ENCODE assay signal across 24 mouse cellular contexts in the genomic region with DNA sequence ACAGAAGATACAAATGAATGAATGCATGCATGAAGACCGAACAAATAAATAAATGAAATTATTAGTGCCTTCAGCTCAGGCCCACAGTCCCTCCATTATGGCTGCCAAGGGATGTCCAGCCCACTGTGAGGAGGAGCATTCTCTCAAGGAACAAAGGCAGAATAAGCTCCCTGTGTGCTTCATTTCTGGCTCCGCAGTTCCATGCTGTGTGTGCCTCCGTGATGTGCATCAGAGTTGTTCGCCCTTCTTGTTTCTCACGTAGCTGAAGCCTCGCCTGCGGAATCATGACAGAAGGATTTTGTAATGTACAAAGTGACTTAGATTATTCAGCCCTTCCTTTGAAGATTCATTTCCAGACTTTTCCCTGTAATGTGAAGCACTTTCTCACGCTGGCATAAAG.
DNase-seq lines count a peak whose midpoint lies in the region; ATAC-seq and TF ChIP-seq lines count a peak whose summit lies in the region.
"Had no signal": no experiment of that assay in that cellular context is flagged by ENCODE, and none has a peak within 500 bp of the region (broad histone marks: within the 10 kb centered on the region; RNA-seq: fewer than 3 reads in every experiment).

No protein-coding gene starts in this region.

- no peak overlapping the region for H3K4me2 ChIP-seq in forebrain, embryonic 14.5 days (ENCODE audit: low read length)
- H3K4me2 ChIP-seq in forebrain, embryonic 16.5 days (ENCODE audit: low read length), result no peak overlapping the region
- no peak overlapping the region for H3K4me2 ChIP-seq in midbrain, embryonic 16.5 days (ENCODE audit: low read length)
- no peak overlapping the region for H3K4me2 ChIP-seq in midbrain, postnatal 0 days (ENCODE audit: low read depth, low read length, poor library complexity, severe bottlenecking)
- H3K4me2 ChIP-seq: embryonic facial prominence, embryonic 12.5 days; embryonic facial prominence, embryonic 15.5 days; forebrain, embryonic 15.5 days; heart, embryonic 12.5 days; heart, embryonic 15.5 days; hindbrain, embryonic 13.5 days had no signal

- H3K9me3 ChIP-seq in forebrain, embryonic 14.5 days (replicated peaks; ENCODE audit: control insufficient read depth, low read length), result no peaks in the 10 kb centered on the region
- no peaks in the 10 kb centered on the region for H3K9me3 ChIP-seq in forebrain, embryonic 16.5 days (ENCODE audit: control insufficient read depth, low read length)
- H3K9me3 ChIP-seq in midbrain, embryonic 16.5 days (replicated peaks; ENCODE audit: control insufficient read depth, low read length, poor library complexity, severe bottlenecking), result no peaks in the 10 kb centered on the region
- no peaks in the 10 kb centered on the region for H3K9me3 ChIP-seq in midbrain, postnatal 0 days (ENCODE audit: low read length)
- H3K9me3 ChIP-seq: embryonic facial prominence, embryonic 12.5 days; embryonic facial prominence, embryonic 15.5 days; forebrain, embryonic 15.5 days; heart, embryonic 12.5 days; heart, embryonic 15.5 days; hindbrain, embryonic 10.5 days; hindbrain, embryonic 13.5 days had no signal

- ATAC-seq in forebrain, embryonic 14.5 days, result no peak
- no peak for ATAC-seq in forebrain, embryonic 16.5 days
- no peak for ATAC-seq in midbrain, embryonic 16.5 days
- ATAC-seq in midbrain, postnatal 0 days (ENCODE audit: low FRiP score), result no peak
- ATAC-seq: activated CD4-positive, CD25-positive, alpha-beta regulatory T cell, adult 4 months; forebrain, embryonic 15.5 days had no signal

- TF ChIP-seq CTCF in midbrain, postnatal 0 days (IDR thresholded peaks at IDR 0.05), result no peak

- no peaks in the 10 kb centered on the region for H3K4me1 ChIP-seq in forebrain, embryonic 14.5 days (ENCODE audit: control insufficient read depth, insufficient read depth, low read length)
- peaks cover 8% of the 10 kb centered on the region for H3K4me1 ChIP-seq in forebrain, embryonic 16.5 days (replicated peaks; ENCODE audit: control insufficient read depth, insufficient read depth, low read length)
- H3K4me1 ChIP-seq in midbrain, embryonic 16.5 days (ENCODE audit: control insufficient read depth, insufficient read depth, low read length), result no peaks in the 10 kb centered on the region
- H3K4me1 ChIP-seq in midbrain, postnatal 0 days (ENCODE audit: insufficient read depth, low read length), result 0 out of 2 replicates have a peak, but pooled peaks cover under 1% of the 10 kb centered on the region
- H3K4me1 ChIP-seq: hindbrain, embryonic 10.5 days had no signal

- DNase-seq in forebrain, embryonic 14.5 days (ENCODE audit: low spot score), result peak; percentile 20
- peak; percentile 10 to 20 for DNase-seq in left cerebral cortex, postnatal 14 days (ENCODE audit: low spot score in 2 of 2)
- no peak for DNase-seq in left cerebral cortex, postnatal 10 days (ENCODE audit: extremely low spot score in 1 of 2, low spot score in 2 of 2)
- no peak for DNase-seq in midbrain, postnatal 0 days (ENCODE audit: low spot score)
- DNase-seq: adrenal gland, adult 8-10 months; adrenal gland, postnatal 25 days; cerebellum, adult 11 months; cerebellum, adult 2 months; cerebellum, adult 9-11 months; cerebellum, postnatal 25 days; gastrocnemius, postnatal 14 days; heart, adult 18-20 months; heart, postnatal 10 days; heart, postnatal 36 days had no signal

- H3K27me3 ChIP-seq in forebrain, embryonic 14.5 days (replicated peaks; ENCODE audit: control insufficient read depth, insufficient read depth, low read length), result no peaks in the 10 kb centered on the region
- H3K27me3 ChIP-seq in forebrain, embryonic 16.5 days (replicated peaks; ENCODE audit: control insufficient read depth, insufficient read depth, low read length), result no peaks in the 10 kb centered on the region
- no peaks in the 10 kb centered on the region for H3K27me3 ChIP-seq in midbrain, embryonic 16.5 days (ENCODE audit: control insufficient read depth, insufficient read depth, low read depth, low read length)
- no peaks in the 10 kb centered on the region for H3K27me3 ChIP-seq in midbrain, postnatal 0 days (ENCODE audit: insufficient read depth, low read length)
- H3K27me3 ChIP-seq: embryonic facial prominence, embryonic 12.5 days; embryonic facial prominence, embryonic 15.5 days; forebrain, embryonic 15.5 days; heart, embryonic 12.5 days; heart, embryonic 15.5 days; hindbrain, embryonic 13.5 days had no signal

- no peak overlapping the region for H3K9ac ChIP-seq in forebrain, embryonic 14.5 days (ENCODE audit: low read length)
- H3K9ac ChIP-seq in forebrain, embryonic 16.5 days (replicated peaks; ENCODE audit: low read depth, low read length), result no peak overlapping the region
- no peak overlapping the region for H3K9ac ChIP-seq in midbrain, embryonic 16.5 days (ENCODE audit: low read depth, low read length)
- H3K9ac ChIP-seq in midbrain, postnatal 0 days (replicated peaks; ENCODE audit: low read length, poor library complexity, severe bottlenecking), result no peak overlapping the region
- H3K9ac ChIP-seq: embryonic facial prominence, embryonic 12.5 days; embryonic facial prominence, embryonic 15.5 days; forebrain, embryonic 15.5 days; heart, embryonic 12.5 days; heart, embryonic 15.5 days; hindbrain, embryonic 13.5 days had no signal

- 53% methylated on average over 8 of the region's 8 CpGs for WGBS in forebrain, embryonic 14.5 days
- 63% methylated on average over 8 of the region's 8 CpGs for WGBS in forebrain, embryonic 16.5 days
- WGBS in midbrain, embryonic 16.5 days, result 45% methylated on average over 8 of the region's 8 CpGs
- WGBS in midbrain, postnatal 0 days, result 54% methylated on average over 8 of the region's 8 CpGs

- H3K36me3 ChIP-seq in forebrain, embryonic 14.5 days (ENCODE audit: control insufficient read depth, insufficient read depth, low read length), result peaks cover 7% of the 10 kb centered on the region; the same call in 1 of the 2 replicates
- no peaks in the 10 kb centered on the region for H3K36me3 ChIP-seq in forebrain, embryonic 16.5 days (ENCODE audit: control insufficient read depth, insufficient read depth)
- H3K36me3 ChIP-seq in midbrain, embryonic 16.5 days (ENCODE audit: control insufficient read depth, insufficient read depth, low read length), result peaks cover 5% of the 10 kb centered on the region
- H3K36me3 ChIP-seq in midbrain, postnatal 0 days (ENCODE audit: insufficient read depth, low read length), result peaks cover 10% of the 10 kb centered on the region; the same call in 1 of the 2 replicates
- H3K36me3 ChIP-seq: forebrain, embryonic 15.5 days; heart, embryonic 12.5 days; heart, embryonic 15.5 days had no signal

- H3K27ac ChIP-seq in forebrain, embryonic 14.5 days (ENCODE audit: low read depth, low read length), result no peak overlapping the region
- no peak overlapping the region for H3K27ac ChIP-seq in forebrain, embryonic 16.5 days (ENCODE audit: low read length)
- H3K27ac ChIP-seq in midbrain, embryonic 16.5 days (ENCODE audit: low read length), result peak overlapping the region; percentile 13; the same call in 1 of the 2 replicates
- no peak overlapping the region for H3K27ac ChIP-seq in midbrain, postnatal 0 days (ENCODE audit: low read depth, low read length)
- H3K27ac ChIP-seq: embryonic facial prominence, embryonic 12.5 days; embryonic facial prominence, embryonic 15.5 days; forebrain, embryonic 15.5 days; heart, embryonic 15.5 days; hindbrain, embryonic 10.5 days; hindbrain, embryonic 13.5 days had no signal

- intact Hi-C loops in left cerebral cortex, postnatal 14 days (cut with DNase I), result no loop called here
- intact Hi-C loops in left cerebral cortex, postnatal 10 days (cut with DNase I), result no loop called here

- H3K4me3 ChIP-seq in forebrain, embryonic 14.5 days (ENCODE audit: low read depth, low read length), result no peak overlapping the region
- no peak overlapping the region for H3K4me3 ChIP-seq in forebrain, embryonic 16.5 days (replicated peaks; ENCODE audit: low read length)
- no peak overlapping the region for H3K4me3 ChIP-seq in midbrain, embryonic 16.5 days (ENCODE audit: low read depth, low read length)
- no peak overlapping the region for H3K4me3 ChIP-seq in midbrain, postnatal 0 days (ENCODE audit: low read depth, low read length)
- H3K4me3 ChIP-seq: embryonic facial prominence, embryonic 12.5 days; embryonic facial prominence, embryonic 15.5 days; forebrain, embryonic 15.5 days; heart, embryonic 12.5 days; heart, embryonic 15.5 days; hindbrain, embryonic 10.5 days; hindbrain, embryonic 13.5 days had no signal

Comparison
In these comparisons a context has a peak if more than half of its experiments do, and no peak if none do; other contexts are left out.
1. DNase-seq: peak in forebrain, embryonic 14.5 days (single experiment) and left cerebral cortex, postnatal 14 days (2 of 2); none in left cerebral cortex, postnatal 10 days (0 of 2) and midbrain, postnatal 0 days (single experiment).